Comparison of ENCODE assay signal across 24 mouse cellular contexts in the genomic region with DNA sequence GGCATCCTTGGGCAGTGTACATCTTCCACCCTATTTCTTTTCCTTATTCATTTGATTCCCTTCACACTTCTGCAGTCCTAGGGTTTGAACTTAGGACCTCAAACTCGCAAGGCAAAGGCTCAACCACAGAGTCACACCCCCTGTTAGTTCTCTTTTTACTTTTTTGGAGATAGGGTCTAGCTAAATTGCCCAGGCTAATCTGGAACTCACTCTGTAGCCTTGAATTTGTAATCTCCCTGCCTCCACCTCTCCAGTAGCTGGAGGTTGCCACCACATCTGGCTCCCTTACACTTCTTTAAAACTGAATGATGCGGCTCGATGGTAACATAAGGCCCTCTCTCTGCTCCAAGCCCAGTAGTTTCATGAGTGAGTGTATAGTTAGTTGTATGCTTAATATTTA. TPM values are rescaled to one million over a fixed set of nuclear protein-coding genes. Genes with fewer than 3 reads are reported as not detected.
"Had no signal": no experiment of that assay in that cellular context is flagged by ENCODE, and none has a peak within 500 bp of the region (broad histone marks: within the 10 kb centered on the region; RNA-seq: fewer than 3 reads in every experiment).

No protein-coding gene starts in this region.

- H3K4me3 ChIP-seq: neural tube, embryonic 12.5 days; neural tube, embryonic 13.5 days; neural tube, embryonic 15.5 days; stomach, embryonic 15.5 days had no signal

- H3K36me3 ChIP-seq: neural tube, embryonic 12.5 days; neural tube, embryonic 13.5 days; neural tube, embryonic 15.5 days; stomach, embryonic 15.5 days had no signal

- H3K9ac ChIP-seq: neural tube, embryonic 12.5 days; neural tube, embryonic 13.5 days; neural tube, embryonic 15.5 days; stomach, embryonic 15.5 days had no signal

- H3K27me3 ChIP-seq: neural tube, embryonic 12.5 days; neural tube, embryonic 13.5 days; neural tube, embryonic 15.5 days; stomach, embryonic 15.5 days had no signal

- H3K27ac ChIP-seq: neural tube, embryonic 12.5 days; neural tube, embryonic 13.5 days; neural tube, embryonic 15.5 days; stomach, embryonic 15.5 days; stomach, postnatal 0 days had no signal

- DNase-seq: retina, postnatal 1 day; right cerebral cortex, adult 18-20 months; right cerebral cortex, postnatal 14 days; right cerebral cortex, postnatal 25 days; right cerebral cortex, postnatal 4 days; spleen, adult 18-20 months; thymus, adult 18-20 months; thymus, adult 2 months; thymus, postnatal 14 days; thymus, postnatal 25 days; thymus, postnatal 36 days; thymus, postnatal 4 days had no signal

- H3K4me2 ChIP-seq: neural tube, embryonic 12.5 days; neural tube, embryonic 13.5 days; neural tube, embryonic 15.5 days; stomach, embryonic 15.5 days had no signal

- H3K9me3 ChIP-seq: neural tube, embryonic 12.5 days; neural tube, embryonic 13.5 days; neural tube, embryonic 15.5 days; stomach, embryonic 15.5 days had no signal

RNA-seq across cellular contexts. Expression of a gene that starts 21.4 kb away (rescaled TPM):
- total RNA-seq: neutrophil, adult 5-6 weeks had no signal
- polyA plus RNA-seq: neural tube, embryonic 12.5 days; neural tube, embryonic 13.5 days; neural tube, embryonic 14.5 days; neural tube, embryonic 15.5 days; small intestine, adult 2 months; stomach, embryonic 14.5 days; stomach, embryonic 15.5 days; stomach, embryonic 16.5 days; stomach, postnatal 0 days; thymus, adult 2 months; thymus, postnatal 0 days; urinary bladder, adult 2 months had no signal
